Mouse (Mus musculus) embryonic facial prominence, embryonic 12.5 days (tissue): ENCODE data around the gene Lsp1. TPM values are rescaled to one million over a fixed set of nuclear protein-coding genes. Genes with fewer than 3 reads are reported as not detected.

Source experiments
- polyA plus RNA-seq: library from polyadenylated mRNA; unstranded; fragments of >200 nt; fragmentation: Nextera tagmentation; extraction: Ambion mirVana; gene quantifications from 2 replicates; pipeline ENCODE4 v1.2.1, GENCODE M21; 2016

The Lsp1 gene
- polyA plus RNA-seq, 1 experiment from 2014 or later: 24.5 TPM

Other genes starting within 250 kb of the Lsp1 start
- not detected in 2 replicates for gene Gm7579, start 248.9 kb upstream of the Lsp1 start, polyA plus RNA-seq
- gene Krtap5-5, start 230.8 kb upstream of the Lsp1 start, polyA plus RNA-seq: not detected in 2 replicates
- gene Gm40460, start 219.7 kb upstream of the Lsp1 start, polyA plus RNA-seq: not detected in 2 replicates
- gene Gm2431, start 202.5 kb upstream of the Lsp1 start, polyA plus RNA-seq: not detected in 2 replicates
- not detected in 2 replicates for gene Gm4559, start 186.4 kb upstream of the Lsp1 start, polyA plus RNA-seq
- gene Krtap5-1, start 163.7 kb upstream of the Lsp1 start, polyA plus RNA-seq: not detected in 2 replicates
- not detected in 2 replicates for gene Krtap5-4, start 157.3 kb upstream of the Lsp1 start, polyA plus RNA-seq
- gene Ifitm10, start 87.1 kb upstream of the Lsp1 start, polyA plus RNA-seq: 2.3 and 2.9 TPM in 2 replicates
- gene Gm49369, start 78.1 kb upstream of the Lsp1 start, polyA plus RNA-seq: 0.67 TPM in 1 of 2 replicates, not detected in the other
- 208 and 210 TPM in 2 replicates for gene Ctsd, start 72.8 kb upstream of the Lsp1 start, polyA plus RNA-seq
- gene Syt8, start 26.0 kb upstream of the Lsp1 start, polyA plus RNA-seq: 0.35 TPM in 1 of 2 replicates, not detected in the other
- gene Tnni2, start 19.0 kb upstream of the Lsp1 start, polyA plus RNA-seq: 7.1 and 9.6 TPM in 2 replicates
- gene Tnnt3, start 38.0 kb downstream of the Lsp1 start, polyA plus RNA-seq: 4.6 and 6.9 TPM in 2 replicates
- 19.8 and 32.6 TPM in 2 replicates for gene Mrpl23, start 71.9 kb downstream of the Lsp1 start, polyA plus RNA-seq
- gene Igf2, start 206.0 kb downstream of the Lsp1 start, polyA plus RNA-seq: 701 and 722 TPM in 2 replicates
- gene Gm49394, start 209.1 kb downstream of the Lsp1 start, polyA plus RNA-seq: 0.04 TPM in 1 of 2 replicates, not detected in the other